Mouse (Mus musculus) urinary bladder, postnatal 0 days (tissue): ENCODE results near the gene Stard3. TPM values are rescaled to one million over a fixed set of nuclear protein-coding genes. Genes with fewer than 3 reads are reported as not detected.

ENCODE experiments used
- polyA plus RNA-seq: library from polyadenylated mRNA; unstranded; fragments of >200 nt; fragmentation: Nextera tagmentation; extraction: Ambion mirVana; gene quantifications from 2 replicates; pipeline ENCODE4 v1.2.1, GENCODE M21; 2015

Gene Stard3
- polyA plus RNA-seq, result 14.5 and 18.6 TPM in 2 replicates

GRCm38 (mm10) chr11:98358161-98359083 is at the start of gene Stard3:
Gene Stard3, plus strand, starts transcription at chr11:98358368.

GRCm38 (mm10) chr11:98329081-98329959 is 28.8 kb upstream of the Stard3 start, which contains the start of gene Neurod2:
Gene Neurod2, minus strand, starts transcription at chr11:98329648.

GRCm38 (mm10) chr11:98348083-98348961 is 9.8 kb upstream of the Stard3 start, which contains the start of gene Ppp1r1b:
Gene Ppp1r1b, plus strand, starts transcription at chr11:98348404.

GRCm38 (mm10) chr11:98383261-98384030 is 25.3 kb downstream of the Stard3 start, which contains the start of gene Tcap:
Gene Tcap, plus strand, starts transcription at chr11:98383811.

GRCm38 (mm10) chr11:98385638-98386585 is 27.7 kb downstream of the Stard3 start, which contains the start of gene Pnmt:
Gene Pnmt, plus strand, starts transcription at chr11:98386450.

DNA sequence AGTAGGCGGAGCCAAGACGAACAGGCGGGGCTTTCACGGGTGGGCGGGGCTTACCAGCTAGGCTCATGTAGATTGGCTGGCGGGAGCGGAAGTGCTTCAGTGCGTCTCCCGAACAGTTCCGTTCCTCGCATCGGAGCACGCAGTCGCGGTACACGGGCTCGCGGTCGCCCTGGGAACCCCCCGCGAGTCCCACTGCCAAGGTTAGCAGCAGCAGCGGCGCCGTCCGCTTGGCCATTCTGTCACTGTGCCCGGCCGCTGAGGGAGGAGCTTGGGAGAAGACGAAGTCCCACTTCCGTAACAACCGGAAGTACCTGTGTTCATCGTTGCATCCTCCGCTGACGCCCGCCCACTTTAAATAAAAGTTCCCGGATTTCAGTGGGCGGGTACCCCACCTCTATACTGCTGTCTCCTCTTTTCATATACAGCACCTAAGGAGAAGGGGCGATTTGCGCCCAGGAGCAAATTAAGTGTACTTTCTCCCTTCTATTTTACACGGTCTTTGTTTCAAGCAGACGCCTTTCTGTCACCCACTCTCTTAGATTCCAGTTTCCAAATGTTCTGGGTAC is 42.1 kb downstream of the Stard3 start, which contains the start of gene Pgap3:
TSS of gene Pgap3 (minus strand) at position 330 of the 566 bp plus-strand sequence.

GRCm38 (mm10) chr11:98412273-98412796 is 54.2 kb downstream of the Stard3 start, which contains the start of gene Erbb2:
Gene Erbb2, plus strand, starts transcription at chr11:98412470.

Other genes with a start within 250 kb of the Stard3 start
- 8.3 and 11.1 TPM in 2 replicates for gene Fbxl20, start 208.0 kb upstream of the Stard3 start, polyA plus RNA-seq
- 25.0 and 28.0 TPM in 2 replicates for gene Med1, start 165.1 kb upstream of the Stard3 start, polyA plus RNA-seq
- 4.1 and 4.5 TPM in 2 replicates for gene Cdk12, start 155.3 kb upstream of the Stard3 start, polyA plus RNA-seq
- not detected in 2 replicates for gene Neurod2, start 28.7 kb upstream of the Stard3 start, polyA plus RNA-seq
- 0.11 TPM in 1 of 2 replicates, not detected in the other for gene Ppp1r1b, start 10.0 kb upstream of the Stard3 start, polyA plus RNA-seq
- 0.17 TPM in 1 of 2 replicates, not detected in the other for gene Tcap, start 25.4 kb downstream of the Stard3 start, polyA plus RNA-seq
- gene Pnmt, start 28.1 kb downstream of the Stard3 start, polyA plus RNA-seq, result not detected in 2 replicates
- gene Pgap3, start 42.1 kb downstream of the Stard3 start, polyA plus RNA-seq, result 4.9 and 5.2 TPM in 2 replicates
- gene Erbb2, start 54.1 kb downstream of the Stard3 start, polyA plus RNA-seq, result 19.6 and 20.7 TPM in 2 replicates
- gene Mien1, start 80.6 kb downstream of the Stard3 start, polyA plus RNA-seq, result 68.4 and 69.1 TPM in 2 replicates
- 18.8 and 21.9 TPM in 2 replicates for gene Grb7, start 88.0 kb downstream of the Stard3 start, polyA plus RNA-seq
- gene Ikzf3, start 187.7 kb downstream of the Stard3 start, polyA plus RNA-seq, result 2.3 and 2.8 TPM in 2 replicates
- gene Zpbp2, start 192.7 kb downstream of the Stard3 start, polyA plus RNA-seq, result 0.16 and 0.56 TPM in 2 replicates
- 49.1 and 50.2 TPM in 2 replicates for gene Ormdl3, start 229.0 kb downstream of the Stard3 start, polyA plus RNA-seq
- not detected in 2 replicates for gene Lrrc3c, start 239.9 kb downstream of the Stard3 start, polyA plus RNA-seq